Mouse (Mus musculus): ENCODE measurements around the gene Prn. TPM values are rescaled to one million over a fixed set of nuclear protein-coding genes. Genes with fewer than 3 reads are reported as not detected.

Gene Prn
- total and polyA plus RNA-seq, 3 experiments: not detected

- H3K27me3 ChIP-seq (ENCODE audit: control insufficient read depth in 1 of 2, insufficient read depth in 2 of 2, low read length in 2 of 2): no peaks in the 10 kb centered on the region
- no peak overlapping the region for H3K9ac ChIP-seq (ENCODE audit: control insufficient read depth, low read depth, low read length, poor library complexity, severe bottlenecking)
- no peaks in the 10 kb centered on the region for H3K36me3 ChIP-seq (ENCODE audit: control insufficient read depth in 1 of 2, insufficient read depth in 2 of 2, low read length in 2 of 2)
- no peaks in the 10 kb centered on the region for H3K4me1 ChIP-seq (ENCODE audit: control insufficient read depth in 1 of 2, insufficient read depth in 2 of 2, low read length in 2 of 2)
- TF ChIP-seq MAX (IDR thresholded peaks at IDR 0.05; ENCODE audit: low read length) (no peak), MYC (IDR thresholded peaks at IDR 0.05; ENCODE audit: low read depth, low read length) (no peak), GATA1 (IDR thresholded peaks at IDR 0.05; ENCODE audit: low read depth, low read length) (no peak), SMC3 (IDR thresholded peaks at IDR 0.05; ENCODE audit: low read depth, low read length) (no peak)
- H3K4me3 ChIP-seq (ENCODE audit: control insufficient read depth in 1 of 2, insufficient read depth in 1 of 2, low read depth in 2 of 2, low read length in 2 of 2): no peak overlapping the region
- no peak for DNase-seq (ENCODE audit: low read depth, low spot score)
- no peaks in the 10 kb centered on the region for H3K79me2 ChIP-seq (ENCODE audit: control insufficient read depth, insufficient read depth, low read length, poor library complexity)
- no peak overlapping the region for H3K27ac ChIP-seq (ENCODE audit: control insufficient read depth, low read depth, low read length)
- H3K9me3 ChIP-seq (replicated peaks; ENCODE audit: insufficient read depth, low read length): no peaks in the 10 kb centered on the region
These were observed 95.7 kb downstream of the Prn start for GRCm38 (mm10) chr2:132005445-132005844.

Other genes with a start within 250 kb of the Prn start
- 0.23 and 0.62 TPM in 2 replicates for gene Erv3, start 50.2 kb upstream of the Prn start, total RNA-seq (2012; rRNA removed)
- under 1 TPM in 1 of 2 experiments, not detected in 1; 0.36 TPM for gene Erv3, start 50.2 kb upstream of the Prn start, polyA plus RNA-seq (2012; ENCODE audit: insufficient read depth in 1 of 2, insufficient read length in 2 of 2, low read depth in 1 of 2, low replicate concordance in 2 of 2, missing spikeins in 1 of 2)
- 17.1 and 18.3 TPM in 2 replicates for gene Prnp, start within 50 bp of the Prn start, total RNA-seq (2012; rRNA removed)
- 10 to 100 TPM in 1 of 2 experiments, not detected in 1; 24.0 TPM for gene Prnp, start within 50 bp of the Prn start, polyA plus RNA-seq (2012; ENCODE audit: insufficient read depth in 1 of 2, insufficient read length in 2 of 2, low read depth in 1 of 2, low replicate concordance in 2 of 2, missing spikeins in 1 of 2)
- not detected in 2 replicates for gene Prnd, start 40.9 kb downstream of the Prn start, total RNA-seq (2012; rRNA removed)
- under 1 TPM in 1 of 2 experiments, not detected in 1; 0.06 TPM for gene Prnd, start 40.9 kb downstream of the Prn start, polyA plus RNA-seq (2012; ENCODE audit: insufficient read depth in 1 of 2, insufficient read length in 2 of 2, low read depth in 1 of 2, low replicate concordance in 2 of 2, missing spikeins in 1 of 2)
- 0.59 and 0.69 TPM in 2 replicates for gene Rassf2, start 120.3 kb downstream of the Prn start, total RNA-seq (2012; rRNA removed)
- 1 to 10 TPM in 1 of 2 experiments, not detected in 1; 4.1 TPM for gene Rassf2, start 120.3 kb downstream of the Prn start, polyA plus RNA-seq (2012; ENCODE audit: insufficient read depth in 1 of 2, insufficient read length in 2 of 2, low read depth in 1 of 2, low replicate concordance in 2 of 2, missing spikeins in 1 of 2)
- gene Slc23a2, start 235.2 kb downstream of the Prn start, total RNA-seq (2012; rRNA removed): 6.5 and 7.9 TPM in 2 replicates
- gene Slc23a2, start 235.2 kb downstream of the Prn start, polyA plus RNA-seq (2012; ENCODE audit: insufficient read depth in 1 of 2, insufficient read length in 2 of 2, low read depth in 1 of 2, low replicate concordance in 2 of 2, missing spikeins in 1 of 2): 10 to 100 TPM in 1 of 2 experiments, not detected in 1; 10.3 TPM